Mouse (Mus musculus) hindbrain, embryonic 16.5 days (tissue): Measurements from ENCODE around the gene Isl1. TPM values are rescaled to one million over a fixed set of nuclear protein-coding genes. Genes with fewer than 3 reads are reported as not detected.

Experiments
- ATAC-seq: fragments of 200-750 bp; cut with Nextera tagmentation; 2 replicates; pipeline ENCODE4 v1.8.0; 2017; ENCODE audit warnings: moderate TSS enrichment, moderate library complexity
- H3K27ac ChIP-seq: fragments of 300-500 bp; sonication (generic); 2 replicates; pipeline ENCODE4 v1.5.1; 2014; ENCODE audit warnings: low read depth, mild to moderate bottlenecking, control low read depth, low read length, moderate library complexity
- H3K27me3 ChIP-seq: fragments of 300-500 bp; sonication (generic); replicated peaks from 2 replicates; pipeline ENCODE4 v1.6.1; 2014; ENCODE audit warnings: low read length; ENCODE audit not compliant: control insufficient read depth, insufficient read depth
- H3K36me3 ChIP-seq: fragments of 300-500 bp; sonication (generic); 2 replicates; pipeline ENCODE4 v1.6.1; 2014; ENCODE audit warnings: mild to moderate bottlenecking, low read length, moderate library complexity, mixed read lengths; ENCODE audit not compliant: control insufficient read depth, insufficient read depth
- H3K4me1 ChIP-seq: fragments of 300-500 bp; sonication (generic); 2 replicates; pipeline ENCODE4 v1.6.1; 2014; ENCODE audit warnings: low read depth, low read length; ENCODE audit not compliant: control insufficient read depth, insufficient read depth
- H3K4me2 ChIP-seq: fragments of 300-500 bp; sonication (generic); 2 replicates; pipeline ENCODE4 v1.6.1; 2014; ENCODE audit warnings: mild to moderate bottlenecking, low read length, control low read depth, moderate library complexity
- H3K4me3 ChIP-seq: fragments of 300-500 bp; sonication (generic); 2 replicates; pipeline ENCODE4 v1.5.1; 2014; ENCODE audit warnings: mild to moderate bottlenecking, low read length, control low read depth, moderate library complexity
- H3K9ac ChIP-seq: fragments of 300-500 bp; sonication (generic); 2 replicates; pipeline ENCODE4 v1.6.1; 2014; ENCODE audit warnings: low read depth, mild to moderate bottlenecking, control low read depth, low read length, moderate library complexity
- H3K9me3 ChIP-seq: fragments of 300-500 bp; sonication (generic); 2 replicates; pipeline ENCODE4 v1.6.1; 2014; ENCODE audit warnings: mild to moderate bottlenecking, low read length, moderate library complexity; ENCODE audit not compliant: control insufficient read depth
- WGBS: fragments of 180-500 bp; shearing (Covaris S2); extraction: QIAGEN DNeasy Blood & Tissue Kit; methylation state at CpG from one replicate; pipeline ENCODE4 v1.1.7; 2014; 5-methylcytosine and 5-hydroxymethylcytosine counted together
- polyA plus RNA-seq: library from polyadenylated mRNA; unstranded; fragments of >200 nt; fragmentation: Nextera tagmentation; extraction: Ambion mirVana; gene quantifications from 2 replicates; pipeline ENCODE4 v1.2.1, GENCODE M21; 2015

Gene Isl1
- polyA plus RNA-seq, 1 experiment from 2014 or later, result 14.6 TPM

DNA sequence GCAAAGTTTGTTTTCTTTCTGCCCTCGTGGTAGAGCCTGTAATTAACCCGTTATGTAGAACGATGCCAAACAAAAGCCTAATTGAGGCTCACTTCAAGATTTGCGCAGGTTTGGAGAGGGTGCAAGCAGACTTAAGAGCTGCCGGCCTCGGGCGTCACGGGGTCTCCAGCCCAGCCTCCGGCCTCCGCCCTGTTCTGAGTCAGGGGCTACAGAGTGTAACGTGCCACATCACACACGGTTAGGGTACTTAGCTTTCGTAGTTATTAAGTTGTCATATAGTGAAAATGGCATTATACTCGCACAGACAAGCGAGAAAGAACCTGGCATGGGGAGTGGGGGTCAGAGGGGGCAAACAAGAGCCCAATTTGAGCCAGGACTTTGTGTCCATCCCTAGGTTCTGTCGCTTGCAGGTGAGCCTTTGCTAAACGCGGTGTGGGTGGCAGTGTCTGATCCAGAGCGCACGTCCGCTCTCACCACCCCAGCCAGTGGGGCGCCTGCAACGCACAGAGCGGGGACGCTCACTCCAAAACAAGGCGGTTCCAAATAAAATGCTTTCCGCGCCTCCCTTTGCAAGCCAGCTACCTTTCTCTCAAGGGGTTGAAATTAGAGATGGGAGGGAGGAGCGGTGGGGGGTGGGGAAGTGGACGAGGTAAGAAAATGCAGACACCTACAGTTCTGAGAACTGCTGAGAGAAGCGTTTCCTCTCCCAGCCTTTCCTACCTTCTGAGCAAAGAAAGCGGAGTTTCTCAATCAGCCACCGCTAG, 12.3 kb downstream of the Isl1 start:
- no peak for ATAC-seq
- no peaks in the 10 kb centered on the region for H3K9me3 ChIP-seq
- H3K36me3 ChIP-seq, result no peaks in the 10 kb centered on the region
- H3K27ac ChIP-seq, result no peak overlapping the region
- no peak overlapping the region for H3K4me3 ChIP-seq
- H3K4me1 ChIP-seq, result no peaks in the 10 kb centered on the region; the same call in 1 of the 2 replicates
- H3K9ac ChIP-seq, result no peak overlapping the region
- no peak overlapping the region for H3K4me2 ChIP-seq
- H3K27me3 ChIP-seq, result peaks cover 59% of the 10 kb centered on the region
- WGBS, result 1% methylated on average over 33 of the region's 33 CpGs

GRCm38 (mm10) chr13:116295401-116295800, 14.1 kb downstream of the Isl1 start:
- Histone ChIP-seq H3K4me2 (no peak overlapping the region), H3K36me3 (no peaks in the 10 kb centered on the region), H3K27ac (no peak overlapping the region), H3K9me3 (no peaks in the 10 kb centered on the region), H3K4me3 (no peak overlapping the region), H3K27me3 (peaks cover 54% of the 10 kb centered on the region), H3K4me1 (no peaks in the 10 kb centered on the region; the same call in 1 of the 2 replicates), H3K9ac (no peak overlapping the region)
- 4% methylated on average over 4 of the region's 4 CpGs for WGBS
- ATAC-seq, result no peak

GRCm38 (mm10) chr13:116294734-116295133, 14.8 kb downstream of the Isl1 start:
- Histone ChIP-seq H3K4me2 (no peak overlapping the region), H3K9me3 (no peaks in the 10 kb centered on the region), H3K9ac (no peak overlapping the region), H3K4me3 (no peak overlapping the region), H3K4me1 (no peaks in the 10 kb centered on the region; the same call in 1 of the 2 replicates), H3K36me3 (no peaks in the 10 kb centered on the region), H3K27me3 (peaks cover 51% of the 10 kb centered on the region), H3K27ac (no peak overlapping the region)
- no peak for ATAC-seq
- WGBS, result 4% methylated on average over 6 of the region's 6 CpGs

DNA sequence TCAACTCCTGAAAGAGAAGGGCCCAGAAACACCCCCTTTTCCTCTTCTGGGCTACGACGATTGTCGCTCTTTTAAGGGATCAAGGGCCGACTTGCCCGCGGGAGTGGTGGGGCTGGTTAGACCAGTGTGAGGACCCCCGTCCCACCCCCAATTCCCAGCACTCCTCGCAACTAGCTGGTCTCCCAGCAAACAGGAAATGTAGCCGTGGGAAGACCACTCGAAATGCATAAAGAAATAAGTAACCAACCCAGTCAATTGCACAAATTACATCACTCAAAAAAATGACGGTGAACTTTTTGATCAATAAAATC, 15.4 kb downstream of the Isl1 start:
- peaks cover 49% of the 10 kb centered on the region for H3K27me3 ChIP-seq
- no peak overlapping the region for H3K4me3 ChIP-seq
- WGBS, result 2% methylated on average over 11 of the region's 11 CpGs
- 0 out of 2 replicates have a peak, but pooled peaks have one; percentile 9 for ATAC-seq
- H3K9me3 ChIP-seq, result no peaks in the 10 kb centered on the region
- no peak overlapping the region for H3K27ac ChIP-seq
- H3K9ac ChIP-seq, result no peak overlapping the region
- H3K36me3 ChIP-seq, result no peaks in the 10 kb centered on the region
- H3K4me2 ChIP-seq, result no peak overlapping the region
- H3K4me1 ChIP-seq, result no peaks in the 10 kb centered on the region; the same call in 1 of the 2 replicates

DNA sequence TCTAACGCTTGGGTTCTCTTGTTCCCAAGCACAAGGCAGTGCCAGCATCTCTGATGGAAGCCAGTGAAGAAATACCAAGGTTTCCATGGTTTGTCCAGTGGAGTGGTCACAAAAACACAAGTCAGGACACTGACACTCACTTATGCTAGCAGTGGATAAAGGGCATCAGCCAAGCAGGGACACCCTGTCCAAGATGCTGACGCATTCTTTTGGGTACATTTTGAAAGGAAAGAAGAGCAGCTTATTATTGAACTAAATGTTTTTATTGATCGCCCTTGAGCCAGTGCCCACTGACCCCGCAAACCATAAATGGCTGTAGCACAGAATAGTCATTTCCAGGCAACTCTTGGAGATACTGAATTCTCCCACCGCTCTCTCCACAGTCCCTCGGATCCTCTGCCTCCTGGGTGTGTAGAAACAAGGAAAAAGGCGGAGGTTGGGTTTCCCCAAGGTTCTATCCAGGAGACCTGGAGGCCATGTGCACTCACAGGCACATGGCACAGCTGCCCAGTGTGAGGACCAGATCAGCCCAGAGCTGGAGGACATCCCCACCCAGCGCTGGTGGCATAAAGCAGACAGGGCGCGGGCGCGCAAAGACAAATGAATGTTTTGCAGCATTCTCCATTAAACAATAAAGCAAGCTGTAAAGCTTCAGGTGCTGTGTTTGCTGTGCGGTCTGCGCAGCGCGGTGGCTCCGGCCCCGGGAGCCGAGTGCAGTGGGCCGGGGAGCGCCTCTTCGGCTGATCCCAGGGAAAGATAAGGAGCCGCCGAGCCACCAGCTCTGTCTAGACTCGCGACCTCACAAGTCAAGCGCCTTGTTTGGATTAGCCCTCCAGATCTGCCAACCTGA, 16.0 kb downstream of the Isl1 start:
- H3K27ac ChIP-seq, result no peak overlapping the region
- no peaks in the 10 kb centered on the region; the same call in 1 of the 2 replicates for H3K4me1 ChIP-seq
- 2% methylated on average over 27 of the region's 27 CpGs for WGBS
- H3K9me3 ChIP-seq, result no peaks in the 10 kb centered on the region
- H3K36me3 ChIP-seq, result no peaks in the 10 kb centered on the region
- H3K9ac ChIP-seq, result no peak overlapping the region
- ATAC-seq, result peak; percentile 52; the same call in 1 of the 2 replicates
- no peak overlapping the region for H3K4me3 ChIP-seq
- H3K27me3 ChIP-seq, result peaks cover 46% of the 10 kb centered on the region
- H3K4me2 ChIP-seq, result no peak overlapping the region

- Histone ChIP-seq H3K4me2 (no peak overlapping the region), H3K27ac (no peak overlapping the region), H3K27me3 (peaks cover 26% of the 10 kb centered on the region), H3K4me3 (no peak overlapping the region), H3K36me3 (no peaks in the 10 kb centered on the region), H3K9ac (no peak overlapping the region), H3K9me3 (no peaks in the 10 kb centered on the region), H3K4me1 (no peaks in the 10 kb centered on the region; the same call in 1 of the 2 replicates)
- ATAC-seq, result no peak
- 93% methylated on average over 1 of the region's 1 CpGs for WGBS
These were observed 19.8 kb downstream of the Isl1 start for GRCm38 (mm10) chr13:116289655-116290054.

DNA sequence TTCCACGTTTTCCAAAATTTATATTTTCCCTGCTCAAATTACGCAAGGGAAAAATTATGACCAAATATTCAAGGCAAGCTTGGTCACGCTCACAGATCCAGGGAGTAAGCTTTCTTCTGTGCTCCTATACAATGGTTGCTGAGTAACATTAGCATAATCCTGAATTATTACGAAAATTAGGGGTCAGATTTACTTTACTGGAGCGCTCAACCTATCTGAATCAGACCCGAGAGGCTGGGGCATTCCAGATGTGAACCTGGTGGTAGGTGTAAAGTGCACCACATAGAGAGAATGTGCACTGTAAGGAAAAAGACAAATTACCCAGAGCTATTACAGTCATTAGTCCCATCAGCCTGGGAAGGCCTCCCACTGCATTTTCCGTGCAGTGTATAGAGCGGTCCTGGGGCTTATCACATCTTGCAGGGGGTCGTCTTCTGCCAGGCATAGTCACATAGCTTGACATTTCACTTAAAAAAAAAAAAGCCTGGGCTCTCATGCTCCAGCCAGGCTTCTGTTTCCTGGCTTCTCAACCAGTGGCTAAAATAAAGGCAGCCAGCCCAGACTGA, 30.2 kb downstream of the Isl1 start:
- peak; percentile 50; the same call in 1 of the 2 replicates for ATAC-seq
- 55% methylated on average over 9 of the region's 9 CpGs for WGBS
- H3K36me3 ChIP-seq, result no peaks in the 10 kb centered on the region
- no peaks in the 10 kb centered on the region for H3K9me3 ChIP-seq
- H3K9ac ChIP-seq, result no peak overlapping the region
- H3K4me3 ChIP-seq, result no peak overlapping the region
- H3K4me2 ChIP-seq, result no peak overlapping the region
- no peak overlapping the region for H3K27ac ChIP-seq
- H3K4me1 ChIP-seq, result no peaks in the 10 kb centered on the region
- H3K27me3 ChIP-seq, result no peaks in the 10 kb centered on the region
